Mouse (Mus musculus): ENCODE results near the gene Ccdc88b.
A peak's percentile ranks its signal among the peaks of the same experiment; 100 is the strongest.
"Not testable (repeated sequence)": the region's sequence is repeated elsewhere in the genome, so short reads cannot be mapped to it uniquely, and the experiment has no call there.

The Ccdc88b gene

GRCm38 (mm10) chr19:6858031-6858430, at the start of gene Ccdc88b:
Ccdc88b (minus strand) TSS chr19:6858211.
- DNase-seq: no peak

GRCm38 (mm10) chr19:6907094-6907493, 49.1 kb upstream of the Ccdc88b start:
- DNase-seq: no peak

- no peak for DNase-seq
Observed at GRCm38 (mm10) chr19:6906199-6906598, 48.2 kb upstream of the Ccdc88b start.

- no peak for DNase-seq
Observed at GRCm38 (mm10) chr19:6905498-6906159, 47.6 kb upstream of the Ccdc88b start.

- DNase-seq: no peak
Observed at GRCm38 (mm10) chr19:6904846-6905245, 46.8 kb upstream of the Ccdc88b start.

GRCm38 (mm10) chr19:6903031-6903430, 45.0 kb upstream of the Ccdc88b start:
- no peak for DNase-seq

GRCm38 (mm10) chr19:6899641-6900040, 41.6 kb upstream of the Ccdc88b start:
- DNase-seq: no peak

- DNase-seq: not testable (repeated sequence)
Observed at GRCm38 (mm10) chr19:6895608-6896305, 37.7 kb upstream of the Ccdc88b start.

GRCm38 (mm10) chr19:6893731-6894451, 35.9 kb upstream of the Ccdc88b start:
- DNase-seq: no peak

GRCm38 (mm10) chr19:6892512-6892911, 34.5 kb upstream of the Ccdc88b start:
- no peak for DNase-seq

GRCm38 (mm10) chr19:6877965-6878364, 20.0 kb upstream of the Ccdc88b start:
- no peak for DNase-seq

GRCm38 (mm10) chr19:6876799-6877198, 18.8 kb upstream of the Ccdc88b start:
- no peak for DNase-seq

GRCm38 (mm10) chr19:6875834-6876233, 17.8 kb upstream of the Ccdc88b start:
- DNase-seq: peak; percentile 34

- no peak for DNase-seq
Observed at GRCm38 (mm10) chr19:6874257-6874656, 16.2 kb upstream of the Ccdc88b start.

- DNase-seq: no peak
Observed at GRCm38 (mm10) chr19:6872701-6873100, 14.7 kb upstream of the Ccdc88b start.

GRCm38 (mm10) chr19:6871574-6872271, 13.7 kb upstream of the Ccdc88b start:
- no peak for DNase-seq

- no peak for DNase-seq
Observed at GRCm38 (mm10) chr19:6869355-6869754, 11.3 kb upstream of the Ccdc88b start.

- no peak for DNase-seq
Observed at GRCm38 (mm10) chr19:6861451-6861850, 3.4 kb upstream of the Ccdc88b start.

GRCm38 (mm10) chr19:6860706-6861105, 2.7 kb upstream of the Ccdc88b start:
- DNase-seq: no peak

GRCm38 (mm10) chr19:6859971-6860370, 2.0 kb upstream of the Ccdc88b start:
- no peak for DNase-seq

- no peak for DNase-seq
Observed at GRCm38 (mm10) chr19:6859032-6859651, 1.1 kb upstream of the Ccdc88b start.

GRCm38 (mm10) chr19:6857391-6858005, 513 bp downstream of the Ccdc88b start:
- no peak for DNase-seq

Measured in right cerebral cortex, adult 18-20 months (tissue).